Mouse (Mus musculus): ENCODE measurements around the gene Nat9. TPM values are rescaled to one million over a fixed set of nuclear protein-coding genes. Genes with fewer than 3 reads are reported as not detected.
A peak's percentile ranks its signal among the peaks of the same experiment; 100 is the strongest.

Nat9 gene
- polyA plus RNA-seq, 1 experiment from 2014 or later: 20.8 TPM

DNA sequence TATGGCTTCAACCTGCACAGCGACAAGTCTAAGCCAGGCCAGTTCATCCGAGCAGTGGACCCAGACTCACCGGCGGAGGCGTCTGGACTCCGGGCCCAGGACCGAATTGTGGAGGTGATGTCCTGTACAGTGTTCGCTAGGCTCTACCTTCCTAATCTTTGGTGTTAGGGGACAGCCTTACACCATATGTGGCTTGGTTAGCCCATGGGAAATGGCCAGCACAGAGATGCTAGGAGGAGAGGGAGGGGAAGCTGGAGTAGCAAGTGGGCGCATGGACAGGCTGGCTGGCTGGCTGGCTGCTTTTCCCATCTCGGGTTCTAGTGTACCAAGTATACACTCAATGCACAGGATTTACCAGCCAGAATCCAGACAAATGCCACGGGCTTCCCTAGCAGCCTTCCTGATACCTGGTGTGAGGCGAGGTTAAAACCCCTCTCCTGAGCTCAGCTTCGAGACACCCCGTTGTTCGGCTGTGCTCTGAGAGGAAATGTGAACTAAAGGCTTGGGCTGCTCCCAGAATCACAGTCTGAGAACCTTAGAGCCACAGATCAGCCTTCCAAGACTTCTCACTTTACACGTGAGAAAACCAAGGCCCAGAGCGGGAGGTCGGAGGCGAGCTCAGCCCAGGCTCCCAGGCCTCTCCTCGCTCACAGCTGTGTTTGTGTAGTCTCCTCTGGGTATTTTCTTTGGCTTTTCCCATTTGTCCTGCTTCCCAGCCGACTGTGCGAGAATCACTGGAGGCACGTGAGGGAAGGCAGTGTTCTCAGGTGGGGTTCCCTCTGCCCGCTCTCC, 11.1 kb downstream of the Nat9 start:
- H3K9me3 ChIP-seq (replicated peaks; ENCODE audit: control insufficient read depth, low read length): no peaks in the 10 kb centered on the region
- WGBS: 75% methylated on average over 24 of the region's 24 CpGs
- no peak overlapping the region for H3K4me2 ChIP-seq (ENCODE audit: low read depth, low read length)
- no peak overlapping the region for H3K9ac ChIP-seq (ENCODE audit: low read length)
- H3K36me3 ChIP-seq (ENCODE audit: control insufficient read depth, insufficient read depth): no peaks in the 10 kb centered on the region
- no peak for ATAC-seq (replicated peaks; ENCODE audit: extremely low read depth, insufficient read depth, low FRiP score)
- no peak overlapping the region for H3K4me3 ChIP-seq (ENCODE audit: low read length)
- H3K27me3 ChIP-seq (ENCODE audit: control insufficient read depth, insufficient read depth, low read length): no peaks in the 10 kb centered on the region
- H3K4me1 ChIP-seq (ENCODE audit: control insufficient read depth, insufficient read depth, low read length): peaks cover 23% of the 10 kb centered on the region
- H3K27ac ChIP-seq (ENCODE audit: low read length): peak overlapping the region; percentile 14; the same call in 1 of the 2 replicates

DNA sequence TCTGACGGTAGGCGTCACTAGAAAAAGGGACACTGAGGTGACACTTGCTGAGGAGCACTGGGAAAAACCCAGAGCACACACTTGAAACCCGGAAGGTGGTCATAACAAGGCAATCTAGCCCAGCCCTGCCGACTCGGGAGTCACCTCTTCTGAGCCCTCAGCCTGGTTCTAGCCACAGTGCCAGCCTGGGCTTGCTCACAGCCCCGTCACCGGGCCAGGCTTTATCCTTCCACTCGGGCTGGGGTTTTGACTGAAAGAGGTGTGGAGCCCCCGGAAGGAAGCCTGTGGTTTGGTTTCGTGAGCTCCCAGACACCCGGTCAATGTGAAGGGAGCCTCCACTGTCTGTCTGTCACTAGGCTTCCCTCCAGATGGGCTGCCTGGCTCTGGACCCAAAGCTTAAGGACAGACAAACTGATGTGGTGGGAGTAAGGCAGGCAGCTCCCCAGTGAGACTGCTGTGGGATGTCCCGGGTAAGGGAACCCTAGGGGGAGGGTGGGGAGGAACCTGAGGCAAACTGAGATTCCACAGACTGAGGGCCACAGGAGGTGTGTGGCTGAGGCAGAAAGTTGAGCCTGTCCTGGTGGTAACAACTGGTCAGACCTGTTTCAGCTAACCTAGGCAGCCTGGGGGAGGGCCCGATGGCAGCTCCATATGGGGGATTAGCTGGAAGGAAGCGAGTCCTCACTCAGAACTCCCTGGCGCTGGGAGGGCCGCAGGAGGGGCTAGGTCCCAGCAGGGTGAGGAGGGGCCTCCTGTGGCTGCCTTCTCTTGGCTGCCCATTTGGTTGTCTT, 13.9 kb downstream of the Nat9 start:
- H3K27me3 ChIP-seq (ENCODE audit: control insufficient read depth, insufficient read depth, low read length): no peaks in the 10 kb centered on the region
- no peak for ATAC-seq (replicated peaks; ENCODE audit: extremely low read depth, insufficient read depth, low FRiP score)

DNA sequence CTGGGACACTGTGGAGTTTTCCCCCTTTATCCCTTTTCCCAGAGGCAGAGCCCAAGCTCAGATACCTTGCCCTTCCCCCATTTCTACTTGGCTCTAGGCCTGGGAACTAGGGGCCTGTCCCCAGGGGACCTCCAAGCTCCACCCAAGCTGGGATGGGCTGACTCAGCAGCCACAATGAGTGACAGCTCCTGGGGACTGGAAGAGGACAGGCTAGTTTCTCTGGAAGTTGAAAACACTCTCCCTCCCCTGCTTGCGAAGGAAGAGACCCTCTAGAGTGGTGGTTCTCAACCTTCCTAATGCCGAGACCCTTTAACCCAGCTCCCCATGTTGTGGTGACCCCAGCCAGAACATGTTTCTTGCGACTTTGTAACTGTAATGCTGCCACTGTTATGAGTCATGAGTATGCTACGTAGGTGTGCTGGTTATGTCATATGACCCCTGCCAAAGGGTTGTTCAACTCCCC, 14.8 kb downstream of the Nat9 start:
- WGBS: 36% methylated on average over 4 of the region's 4 CpGs

More for the DNA sequence above, 13.9 kb downstream of the Nat9 start:
- H3K4me2 ChIP-seq (ENCODE audit: low read depth, low read length): peak overlapping the region; percentile 20; the same call in 1 of the 2 replicates
- H3K9me3 ChIP-seq (replicated peaks; ENCODE audit: control insufficient read depth, low read length): no peaks in the 10 kb centered on the region
- no peaks in the 10 kb centered on the region for H3K36me3 ChIP-seq (ENCODE audit: control insufficient read depth, insufficient read depth)
- 27% methylated on average over 16 of the region's 16 CpGs for WGBS
- 0 out of 2 replicates have a peak overlapping the region, but pooled peaks have one; percentile 22 for H3K27ac ChIP-seq (ENCODE audit: low read length)
- H3K9ac ChIP-seq (ENCODE audit: low read length): peak overlapping the region; percentile 33; the same call in 1 of the 2 replicates
- H3K4me1 ChIP-seq (ENCODE audit: control insufficient read depth, insufficient read depth, low read length): peaks cover 23% of the 10 kb centered on the region
- no peak overlapping the region for H3K4me3 ChIP-seq (ENCODE audit: low read length)

DNA sequence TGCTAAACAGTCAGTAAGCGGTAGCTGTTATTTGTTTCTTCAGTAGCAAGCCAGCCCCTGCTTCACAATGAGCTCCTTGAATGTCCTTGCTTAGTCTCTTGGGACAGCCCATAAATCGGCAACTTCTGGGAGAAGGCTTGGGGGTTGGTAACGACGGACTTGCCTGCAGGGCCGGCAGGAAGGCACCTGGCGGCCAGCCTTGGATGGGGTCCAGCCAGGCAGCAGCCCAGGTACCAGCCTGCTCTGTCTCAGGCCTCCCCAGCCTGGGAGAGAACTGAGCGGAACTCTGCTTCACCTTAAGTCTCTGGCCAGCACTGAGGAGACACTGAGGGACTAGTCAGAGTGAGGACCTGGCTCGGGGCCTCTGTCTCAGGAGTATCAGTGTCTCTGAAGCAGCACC, 16.5 kb downstream of the Nat9 start:
- Histone ChIP-seq H3K27me3 (ENCODE audit: control insufficient read depth, insufficient read depth, low read length) (no peaks in the 10 kb centered on the region), H3K36me3 (ENCODE audit: control insufficient read depth, insufficient read depth) (no peaks in the 10 kb centered on the region), H3K4me1 (ENCODE audit: control insufficient read depth, insufficient read depth, low read length) (peaks cover 20% of the 10 kb centered on the region), H3K4me3 (ENCODE audit: low read length) (no peak overlapping the region), H3K9me3 (replicated peaks; ENCODE audit: control insufficient read depth, low read length) (no peaks in the 10 kb centered on the region), H3K4me2 (ENCODE audit: low read depth, low read length) (no peak overlapping the region), H3K27ac (ENCODE audit: low read length) (no peak overlapping the region), H3K9ac (ENCODE audit: low read length) (no peak overlapping the region)
- ATAC-seq (replicated peaks; ENCODE audit: extremely low read depth, insufficient read depth, low FRiP score): no peak
- WGBS: 58% methylated on average over 8 of the region's 8 CpGs

More for the DNA sequence above, 14.8 kb downstream of the Nat9 start:
- H3K4me1 ChIP-seq (ENCODE audit: control insufficient read depth, insufficient read depth, low read length): peaks cover 23% of the 10 kb centered on the region
- H3K4me3 ChIP-seq (ENCODE audit: low read length): no peak overlapping the region
- peak; percentile 64 for ATAC-seq (replicated peaks; ENCODE audit: extremely low read depth, insufficient read depth, low FRiP score)
- no peak overlapping the region for H3K9ac ChIP-seq (ENCODE audit: low read length)
- H3K4me2 ChIP-seq (ENCODE audit: low read depth, low read length): no peak overlapping the region
- no peak overlapping the region for H3K27ac ChIP-seq (ENCODE audit: low read length)
- no peaks in the 10 kb centered on the region for H3K27me3 ChIP-seq (ENCODE audit: control insufficient read depth, insufficient read depth, low read length)
- H3K36me3 ChIP-seq (ENCODE audit: control insufficient read depth, insufficient read depth): no peaks in the 10 kb centered on the region
- no peaks in the 10 kb centered on the region for H3K9me3 ChIP-seq (replicated peaks; ENCODE audit: control insufficient read depth, low read length)

- Histone ChIP-seq H3K27ac (ENCODE audit: low read length) (no peak overlapping the region), H3K9ac (ENCODE audit: low read length) (no peak overlapping the region), H3K4me3 (ENCODE audit: low read length) (no peak overlapping the region), H3K4me2 (ENCODE audit: low read depth, low read length) (no peak overlapping the region), H3K9me3 (replicated peaks; ENCODE audit: control insufficient read depth, low read length) (no peaks in the 10 kb centered on the region), H3K4me1 (ENCODE audit: control insufficient read depth, insufficient read depth, low read length) (peaks cover 25% of the 10 kb centered on the region), H3K27me3 (ENCODE audit: control insufficient read depth, insufficient read depth, low read length) (peaks cover 4% of the 10 kb centered on the region; the same call in 1 of the 2 replicates), H3K36me3 (ENCODE audit: control insufficient read depth, insufficient read depth) (no peaks in the 10 kb centered on the region)
- WGBS: 79% methylated on average over 4 of the region's 4 CpGs
- no peak for ATAC-seq (replicated peaks; ENCODE audit: extremely low read depth, insufficient read depth, low FRiP score)
These were observed 18.2 kb downstream of the Nat9 start for GRCm38 (mm10) chr11:115169430-115169829.

DNA sequence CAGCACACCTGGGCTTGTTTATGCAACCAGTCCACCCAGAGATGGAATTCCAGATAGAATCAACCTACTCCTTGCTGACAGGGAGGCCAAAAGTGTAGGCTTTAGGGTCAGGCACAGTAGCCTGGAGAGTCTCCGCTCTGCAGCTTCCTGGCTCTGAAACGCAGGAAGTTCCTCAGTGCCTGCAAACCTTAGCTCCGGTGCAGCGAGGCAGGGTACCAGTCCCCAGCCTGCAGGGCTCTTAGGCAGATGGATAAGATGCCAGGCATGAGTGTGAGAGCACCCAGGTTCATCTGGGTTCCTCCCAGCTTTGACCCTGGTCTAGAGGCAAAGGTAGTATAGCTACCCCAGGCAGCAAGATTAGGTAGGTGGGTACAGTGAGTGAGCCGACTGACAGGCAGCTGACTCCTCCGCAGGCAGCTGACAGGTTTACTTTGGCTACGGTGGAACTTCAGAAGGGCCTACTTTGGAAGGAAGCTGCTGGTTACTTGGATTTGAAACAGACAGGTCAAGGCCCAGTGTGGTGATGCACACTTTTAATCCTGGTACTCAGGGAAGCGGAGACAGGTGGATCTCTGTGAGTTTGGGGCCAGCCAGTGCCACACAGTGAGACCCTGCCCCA, 19.9 kb downstream of the Nat9 start:
- Histone ChIP-seq H3K27ac (ENCODE audit: low read length) (no peak overlapping the region), H3K4me3 (ENCODE audit: low read length) (no peak overlapping the region), H3K4me1 (ENCODE audit: control insufficient read depth, insufficient read depth, low read length) (peaks cover 19% of the 10 kb centered on the region), H3K27me3 (ENCODE audit: control insufficient read depth, insufficient read depth, low read length) (peaks cover 4% of the 10 kb centered on the region; the same call in 1 of the 2 replicates), H3K36me3 (ENCODE audit: control insufficient read depth, insufficient read depth) (no peaks in the 10 kb centered on the region), H3K4me2 (ENCODE audit: low read depth, low read length) (no peak overlapping the region), H3K9ac (ENCODE audit: low read length) (no peak overlapping the region), H3K9me3 (replicated peaks; ENCODE audit: control insufficient read depth, low read length) (no peaks in the 10 kb centered on the region)
- WGBS: 65% methylated on average over 8 of the region's 8 CpGs
- no peak for ATAC-seq (replicated peaks; ENCODE audit: extremely low read depth, insufficient read depth, low FRiP score)

- peaks cover 4% of the 10 kb centered on the region; the same call in 1 of the 2 replicates for H3K27me3 ChIP-seq (ENCODE audit: control insufficient read depth, insufficient read depth, low read length)
- no peak overlapping the region for H3K27ac ChIP-seq (ENCODE audit: low read length)
- H3K4me3 ChIP-seq (ENCODE audit: low read length): no peak overlapping the region
- H3K9ac ChIP-seq (ENCODE audit: low read length): no peak overlapping the region
- no peaks in the 10 kb centered on the region for H3K9me3 ChIP-seq (replicated peaks; ENCODE audit: control insufficient read depth, low read length)
- peaks cover 22% of the 10 kb centered on the region for H3K4me1 ChIP-seq (ENCODE audit: control insufficient read depth, insufficient read depth, low read length)
- 86% methylated on average over 3 of the region's 3 CpGs for WGBS
- no peaks in the 10 kb centered on the region for H3K36me3 ChIP-seq (ENCODE audit: control insufficient read depth, insufficient read depth)
- H3K4me2 ChIP-seq (ENCODE audit: low read depth, low read length): no peak overlapping the region
- ATAC-seq (replicated peaks; ENCODE audit: extremely low read depth, insufficient read depth, low FRiP score): no peak
These were observed 20.9 kb downstream of the Nat9 start for GRCm38 (mm10) chr11:115166776-115167175.

GRCm38 (mm10) chr11:115164976-115165374, 22.7 kb downstream of the Nat9 start:
- H3K9ac ChIP-seq (ENCODE audit: low read length): peak overlapping the region; percentile 75
- peaks cover 28% of the 10 kb centered on the region for H3K4me1 ChIP-seq (ENCODE audit: control insufficient read depth, insufficient read depth, low read length)
- peak overlapping the region; percentile 95 for H3K4me2 ChIP-seq (ENCODE audit: low read depth, low read length)
- no peak overlapping the region for H3K27ac ChIP-seq (ENCODE audit: low read length)
- WGBS: 5% methylated on average over 9 of the region's 9 CpGs
- no peaks in the 10 kb centered on the region for H3K36me3 ChIP-seq (ENCODE audit: control insufficient read depth, insufficient read depth)
- H3K9me3 ChIP-seq (replicated peaks; ENCODE audit: control insufficient read depth, low read length): no peaks in the 10 kb centered on the region
- no peak for ATAC-seq (replicated peaks; ENCODE audit: extremely low read depth, insufficient read depth, low FRiP score)
- H3K4me3 ChIP-seq (ENCODE audit: low read length): peak overlapping the region; percentile 82
- H3K27me3 ChIP-seq (ENCODE audit: control insufficient read depth, insufficient read depth, low read length): peaks cover 4% of the 10 kb centered on the region; the same call in 1 of the 2 replicates
